Mouse (Mus musculus): ENCODE measurements around the gene OR5BS1P. TPM values are rescaled to one million over a fixed set of nuclear protein-coding genes. Genes with fewer than 3 reads are reported as not detected.
A peak's percentile ranks its signal among the peaks of the same experiment; 100 is the strongest.
"Not testable (repeated sequence)": the region's sequence is repeated elsewhere in the genome, so short reads cannot be mapped to it uniquely, and the experiment has no call there.

Gene OR5BS1P
- polyA plus RNA-seq, 1 experiment from 2014 or later: not detected

GRCm38 (mm10) chr15:98509387-98509786, 39.7 kb downstream of the OR5BS1P start:
- WGBS: 57% methylated on average over 2 of the region's 2 CpGs
- ATAC-seq (ENCODE audit: insufficient number of reproducible peaks, low FRiP score, low TSS enrichment, low read depth): no peak
- H3K27me3 ChIP-seq: no peaks in the 10 kb centered on the region

GRCm38 (mm10) chr15:98510438-98511385, 41.0 kb downstream of the OR5BS1P start:
- Histone ChIP-seq H3K27ac (no peak overlapping the region), H3K36me3 (no peaks in the 10 kb centered on the region), H3K4me3 (peak overlapping the region; percentile 21), H3K9ac (no peak overlapping the region), H3K4me1 (peaks cover 14% of the 10 kb centered on the region), H3K4me2 (peak overlapping the region; percentile 49), H3K27me3 (no peaks in the 10 kb centered on the region), H3K9me3 (no peaks in the 10 kb centered on the region; the same call in 1 of the 2 replicates)
- no peak for ATAC-seq (ENCODE audit: insufficient number of reproducible peaks, low FRiP score, low TSS enrichment, low read depth)
- 24% methylated on average over 25 of the region's 25 CpGs for WGBS

More at GRCm38 (mm10) chr15:98509387-98509786, 39.7 kb downstream of the OR5BS1P start:
- H3K4me2 ChIP-seq: no peak overlapping the region
- H3K4me1 ChIP-seq: peaks cover 14% of the 10 kb centered on the region
- H3K36me3 ChIP-seq: no peaks in the 10 kb centered on the region
- no peaks in the 10 kb centered on the region; the same call in 1 of the 2 replicates for H3K9me3 ChIP-seq
- no peak overlapping the region for H3K9ac ChIP-seq
- no peak overlapping the region for H3K4me3 ChIP-seq
- H3K27ac ChIP-seq: no peak overlapping the region

GRCm38 (mm10) chr15:98511386-98511928, 41.8 kb downstream of the OR5BS1P start:
- Histone ChIP-seq H3K27ac (no peak overlapping the region), H3K4me1 (peaks cover 14% of the 10 kb centered on the region), H3K9me3 (no peaks in the 10 kb centered on the region; the same call in 1 of the 2 replicates), H3K4me3 (no peak overlapping the region), H3K27me3 (no peaks in the 10 kb centered on the region), H3K4me2 (no peak overlapping the region), H3K36me3 (no peaks in the 10 kb centered on the region), H3K9ac (no peak overlapping the region)
- 77% methylated on average over 13 of the region's 13 CpGs for WGBS
- no peak for ATAC-seq (ENCODE audit: insufficient number of reproducible peaks, low FRiP score, low TSS enrichment, low read depth)

GRCm38 (mm10) chr15:98512232-98512631, 42.5 kb downstream of the OR5BS1P start:
- Histone ChIP-seq H3K27me3 (no peaks in the 10 kb centered on the region), H3K9ac (no peak overlapping the region), H3K36me3 (0 out of 2 replicates have a peak, but pooled peaks cover under 1% of the 10 kb centered on the region), H3K27ac (no peak overlapping the region), H3K4me2 (no peak overlapping the region), H3K4me3 (no peak overlapping the region), H3K9me3 (no peaks in the 10 kb centered on the region; the same call in 1 of the 2 replicates), H3K4me1 (peaks cover 14% of the 10 kb centered on the region)
- 63% methylated on average over 8 of the region's 8 CpGs for WGBS
- no peak for ATAC-seq (ENCODE audit: insufficient number of reproducible peaks, low FRiP score, low TSS enrichment, low read depth)

- Histone ChIP-seq H3K27ac (peak overlapping the region; percentile 54), H3K4me2 (0 out of 2 replicates have a peak overlapping the region, but pooled peaks have one; percentile 7), H3K4me3 (no peak overlapping the region), H3K9ac (no peak overlapping the region), H3K4me1 (peaks cover 14% of the 10 kb centered on the region), H3K9me3 (no peaks in the 10 kb centered on the region; the same call in 1 of the 2 replicates), H3K27me3 (no peaks in the 10 kb centered on the region), H3K36me3 (peaks cover 6% of the 10 kb centered on the region)
- WGBS: 37% methylated on average over 17 of the region's 17 CpGs
- ATAC-seq (ENCODE audit: insufficient number of reproducible peaks, low FRiP score, low TSS enrichment, low read depth): 0 out of 2 replicates have a peak, but pooled peaks have one; percentile 46
These were observed 43.2 kb downstream of the OR5BS1P start for GRCm38 (mm10) chr15:98512799-98513321.

- peaks cover 14% of the 10 kb centered on the region for H3K36me3 ChIP-seq
These were observed 44.0 kb downstream of the OR5BS1P start for GRCm38 (mm10) chr15:98513676-98514075.

GRCm38 (mm10) chr15:98514146-98514545, 44.5 kb downstream of the OR5BS1P start:
- no peak overlapping the region for H3K27ac ChIP-seq
- H3K36me3 ChIP-seq: peaks cover 14% of the 10 kb centered on the region
- ATAC-seq (ENCODE audit: insufficient number of reproducible peaks, low FRiP score, low TSS enrichment, low read depth): no peak
- peaks cover 14% of the 10 kb centered on the region for H3K4me1 ChIP-seq
- H3K4me2 ChIP-seq: no peak overlapping the region
- WGBS: 78% methylated on average over 8 of the region's 8 CpGs
- no peak overlapping the region for H3K4me3 ChIP-seq
- no peaks in the 10 kb centered on the region for H3K27me3 ChIP-seq
- no peaks in the 10 kb centered on the region; the same call in 1 of the 2 replicates for H3K9me3 ChIP-seq
- no peak overlapping the region for H3K9ac ChIP-seq

More at GRCm38 (mm10) chr15:98513676-98514075, 44.0 kb downstream of the OR5BS1P start:
- not testable (repeated sequence) for H3K9ac ChIP-seq; H3K27ac ChIP-seq; H3K4me2 ChIP-seq; H3K4me3 ChIP-seq; H3K9me3 ChIP-seq; ATAC-seq (ENCODE audit: insufficient number of reproducible peaks, low FRiP score, low TSS enrichment, low read depth); H3K27me3 ChIP-seq
- peaks cover 14% of the 10 kb centered on the region for H3K4me1 ChIP-seq
- 63% methylated on average over 3 of the region's 3 CpGs for WGBS

GRCm38 (mm10) chr15:98514845-98515244, 45.1 kb downstream of the OR5BS1P start:
- Histone ChIP-seq H3K4me1 (peaks cover 14% of the 10 kb centered on the region), H3K36me3 (peaks cover 20% of the 10 kb centered on the region)
- WGBS: 77% methylated on average over 2 of the region's 2 CpGs
- not testable (repeated sequence) for H3K27ac ChIP-seq; ATAC-seq (ENCODE audit: insufficient number of reproducible peaks, low FRiP score, low TSS enrichment, low read depth); H3K4me2 ChIP-seq; H3K9me3 ChIP-seq; H3K9ac ChIP-seq; H3K4me3 ChIP-seq; H3K27me3 ChIP-seq

GRCm38 (mm10) chr15:98517380-98518355, 48.0 kb downstream of the OR5BS1P start:
- no peaks in the 10 kb centered on the region for H3K9me3 ChIP-seq
- H3K27me3 ChIP-seq: no peaks in the 10 kb centered on the region
- H3K36me3 ChIP-seq: peaks cover 44% of the 10 kb centered on the region
- no peak for ATAC-seq (ENCODE audit: insufficient number of reproducible peaks, low FRiP score, low TSS enrichment, low read depth)
- WGBS: 73% methylated on average over 16 of the region's 16 CpGs
- H3K9ac ChIP-seq: no peak overlapping the region
- H3K4me3 ChIP-seq: no peak overlapping the region
- no peak overlapping the region for H3K27ac ChIP-seq
- no peak overlapping the region for H3K4me2 ChIP-seq
- peaks cover 4% of the 10 kb centered on the region; the same call in 1 of the 2 replicates for H3K4me1 ChIP-seq

GRCm38 (mm10) chr15:98521245-98521644, 51.5 kb downstream of the OR5BS1P start:
- H3K4me1 ChIP-seq: no peaks in the 10 kb centered on the region
- WGBS: 90% methylated on average over 3 of the region's 3 CpGs
- ATAC-seq (ENCODE audit: insufficient number of reproducible peaks, low FRiP score, low TSS enrichment, low read depth): no peak

GRCm38 (mm10) chr15:98526057-98526456, 56.4 kb downstream of the OR5BS1P start:
- ATAC-seq (ENCODE audit: insufficient number of reproducible peaks, low FRiP score, low TSS enrichment, low read depth): no peak
- H3K4me2 ChIP-seq: no peak overlapping the region
- H3K36me3 ChIP-seq: peaks cover 83% of the 10 kb centered on the region
- no peaks in the 10 kb centered on the region for H3K27me3 ChIP-seq
- no peak overlapping the region for H3K9ac ChIP-seq
- peaks cover 3% of the 10 kb centered on the region; the same call in 1 of the 2 replicates for H3K4me1 ChIP-seq
- no peak overlapping the region for H3K4me3 ChIP-seq
- no peak overlapping the region for H3K27ac ChIP-seq
- 61% methylated on average over 5 of the region's 5 CpGs for WGBS
- no peaks in the 10 kb centered on the region for H3K9me3 ChIP-seq

More at GRCm38 (mm10) chr15:98521245-98521644, 51.5 kb downstream of the OR5BS1P start:
- Histone ChIP-seq H3K4me3 (no peak overlapping the region), H3K27me3 (no peaks in the 10 kb centered on the region), H3K4me2 (no peak overlapping the region), H3K27ac (no peak overlapping the region), H3K36me3 (peaks cover 74% of the 10 kb centered on the region), H3K9ac (no peak overlapping the region), H3K9me3 (no peaks in the 10 kb centered on the region)

All from limb, embryonic 15.5 days (tissue).